Mouse (Mus musculus) hindbrain, embryonic 16.5 days (tissue): ENCODE data around the gene Vasp. TPM values are rescaled to one million over a fixed set of nuclear protein-coding genes. Genes with fewer than 3 reads are reported as not detected.
A peak's percentile ranks its signal among the peaks of the same experiment; 100 is the strongest.

ENCODE experiments used
- ATAC-seq: fragments of 200-750 bp; cut with Nextera tagmentation; 2 replicates; pipeline ENCODE4 v1.8.0; 2017; ENCODE audit warnings: moderate TSS enrichment, moderate library complexity
- H3K27ac ChIP-seq: fragments of 300-500 bp; sonication (generic); 2 replicates; pipeline ENCODE4 v1.5.1; 2014; ENCODE audit warnings: low read depth, mild to moderate bottlenecking, control low read depth, low read length, moderate library complexity
- H3K27me3 ChIP-seq: fragments of 300-500 bp; sonication (generic); replicated peaks from 2 replicates; pipeline ENCODE4 v1.6.1; 2014; ENCODE audit warnings: low read length; ENCODE audit not compliant: control insufficient read depth, insufficient read depth
- H3K36me3 ChIP-seq: fragments of 300-500 bp; sonication (generic); 2 replicates; pipeline ENCODE4 v1.6.1; 2014; ENCODE audit warnings: mild to moderate bottlenecking, low read length, moderate library complexity, mixed read lengths; ENCODE audit not compliant: control insufficient read depth, insufficient read depth
- H3K4me1 ChIP-seq: fragments of 300-500 bp; sonication (generic); 2 replicates; pipeline ENCODE4 v1.6.1; 2014; ENCODE audit warnings: low read depth, low read length; ENCODE audit not compliant: control insufficient read depth, insufficient read depth
- H3K4me2 ChIP-seq: fragments of 300-500 bp; sonication (generic); 2 replicates; pipeline ENCODE4 v1.6.1; 2014; ENCODE audit warnings: mild to moderate bottlenecking, low read length, control low read depth, moderate library complexity
- H3K4me3 ChIP-seq: fragments of 300-500 bp; sonication (generic); 2 replicates; pipeline ENCODE4 v1.5.1; 2014; ENCODE audit warnings: mild to moderate bottlenecking, low read length, control low read depth, moderate library complexity
- H3K9ac ChIP-seq: fragments of 300-500 bp; sonication (generic); 2 replicates; pipeline ENCODE4 v1.6.1; 2014; ENCODE audit warnings: low read depth, mild to moderate bottlenecking, control low read depth, low read length, moderate library complexity
- H3K9me3 ChIP-seq: fragments of 300-500 bp; sonication (generic); 2 replicates; pipeline ENCODE4 v1.6.1; 2014; ENCODE audit warnings: mild to moderate bottlenecking, low read length, moderate library complexity; ENCODE audit not compliant: control insufficient read depth
- WGBS: fragments of 180-500 bp; shearing (Covaris S2); extraction: QIAGEN DNeasy Blood & Tissue Kit; methylation state at CpG from one replicate; pipeline ENCODE4 v1.1.7; 2014; 5-methylcytosine and 5-hydroxymethylcytosine counted together
- polyA plus RNA-seq: library from polyadenylated mRNA; unstranded; fragments of >200 nt; fragmentation: Nextera tagmentation; extraction: Ambion mirVana; gene quantifications from 2 replicates; pipeline ENCODE4 v1.2.1, GENCODE M21; 2015

The Vasp gene
- polyA plus RNA-seq, 1 experiment from 2014 or later, result 39.9 TPM

- H3K9me3 ChIP-seq, result no peaks in the 10 kb centered on the region
- H3K27me3 ChIP-seq, result no peaks in the 10 kb centered on the region
- no peak for ATAC-seq
- no peaks in the 10 kb centered on the region; the same call in 1 of the 2 replicates for H3K4me1 ChIP-seq
- WGBS, result 100% methylated on average over 1 of the region's 1 CpGs
- H3K36me3 ChIP-seq, result peaks cover 11% of the 10 kb centered on the region; the same call in 1 of the 2 replicates
- H3K4me2 ChIP-seq, result no peak overlapping the region
- no peak overlapping the region for H3K9ac ChIP-seq
- H3K4me3 ChIP-seq, result no peak overlapping the region
- no peak overlapping the region for H3K27ac ChIP-seq
Observed at GRCm38 (mm10) chr7:19246855-19247254, 24.8 kb downstream of the Vasp start.

GRCm38 (mm10) chr7:19245083-19245482, 26.5 kb downstream of the Vasp start:
- H3K9me3 ChIP-seq, result no peaks in the 10 kb centered on the region
- peaks cover 11% of the 10 kb centered on the region; the same call in 1 of the 2 replicates for H3K36me3 ChIP-seq
- no peak overlapping the region for H3K27ac ChIP-seq
- 86% methylated on average over 3 of the region's 3 CpGs for WGBS
- no peak for ATAC-seq
- no peak overlapping the region for H3K9ac ChIP-seq
- no peaks in the 10 kb centered on the region for H3K27me3 ChIP-seq
- H3K4me3 ChIP-seq, result no peak overlapping the region
- no peaks in the 10 kb centered on the region; the same call in 1 of the 2 replicates for H3K4me1 ChIP-seq
- H3K4me2 ChIP-seq, result no peak overlapping the region

- Histone ChIP-seq H3K9me3 (no peaks in the 10 kb centered on the region), H3K27ac (no peak overlapping the region)
Observed at GRCm38 (mm10) chr7:19243858-19244257, 27.8 kb downstream of the Vasp start.

GRCm38 (mm10) chr7:19242005-19242404, 29.6 kb downstream of the Vasp start:
- no peak for ATAC-seq
- WGBS, result 85% methylated on average over 1 of the region's 1 CpGs
- Histone ChIP-seq H3K27me3 (no peaks in the 10 kb centered on the region), H3K27ac (no peak overlapping the region), H3K4me3 (no peak overlapping the region), H3K4me1 (no peaks in the 10 kb centered on the region; the same call in 1 of the 2 replicates), H3K4me2 (no peak overlapping the region), H3K36me3 (peaks cover 8% of the 10 kb centered on the region; the same call in 1 of the 2 replicates), H3K9me3 (no peaks in the 10 kb centered on the region), H3K9ac (no peak overlapping the region)

More at GRCm38 (mm10) chr7:19243858-19244257, 27.8 kb downstream of the Vasp start:
- no peaks in the 10 kb centered on the region; the same call in 1 of the 2 replicates for H3K4me1 ChIP-seq
- ATAC-seq, result no peak
- peaks cover 11% of the 10 kb centered on the region; the same call in 1 of the 2 replicates for H3K36me3 ChIP-seq
- no peak overlapping the region for H3K4me2 ChIP-seq
- H3K9ac ChIP-seq, result no peak overlapping the region; the same call in 1 of the 2 replicates
- no peaks in the 10 kb centered on the region for H3K27me3 ChIP-seq
- 49% methylated on average over 5 of the region's 5 CpGs for WGBS
- H3K4me3 ChIP-seq, result no peak overlapping the region

GRCm38 (mm10) chr7:19240905-19241463, 30.6 kb downstream of the Vasp start:
- Histone ChIP-seq H3K4me2 (no peak overlapping the region), H3K4me1 (peaks cover 6% of the 10 kb centered on the region), H3K27me3 (no peaks in the 10 kb centered on the region), H3K36me3 (peaks cover 6% of the 10 kb centered on the region; the same call in 1 of the 2 replicates), H3K9ac (no peak overlapping the region), H3K27ac (no peak overlapping the region), H3K4me3 (no peak overlapping the region), H3K9me3 (no peaks in the 10 kb centered on the region)
- no peak for ATAC-seq
- 85% methylated on average over 8 of the region's 8 CpGs for WGBS

- no peaks in the 10 kb centered on the region for H3K27me3 ChIP-seq
- ATAC-seq, result 0 out of 2 replicates have a peak, but pooled peaks have one; percentile 3
- no peak overlapping the region; the same call in 1 of the 2 replicates for H3K27ac ChIP-seq
- H3K9ac ChIP-seq, result no peak overlapping the region
- H3K4me1 ChIP-seq, result peaks cover 10% of the 10 kb centered on the region
- H3K9me3 ChIP-seq, result no peaks in the 10 kb centered on the region
- H3K4me3 ChIP-seq, result no peak overlapping the region
- 52% methylated on average over 4 of the region's 4 CpGs for whole genome bisulfite sequencing
- no peaks in the 10 kb centered on the region for H3K36me3 ChIP-seq
- H3K4me2 ChIP-seq, result no peak overlapping the region
Observed at GRCm38 (mm10) chr7:19239986-19240385, 31.6 kb downstream of the Vasp start.

- ATAC-seq, result peak; percentile 93
- H3K4me1 ChIP-seq, result peaks cover 10% of the 10 kb centered on the region
- H3K9me3 ChIP-seq, result no peaks in the 10 kb centered on the region
- H3K36me3 ChIP-seq, result no peaks in the 10 kb centered on the region
- 0% methylated on average over 1 of the region's 1 CpGs for WGBS
- no peak overlapping the region; the same call in 1 of the 2 replicates for H3K9ac ChIP-seq
- H3K27ac ChIP-seq, result no peak overlapping the region; the same call in 1 of the 2 replicates
- no peak overlapping the region for H3K4me3 ChIP-seq
- no peak overlapping the region for H3K4me2 ChIP-seq
- H3K27me3 ChIP-seq, result no peaks in the 10 kb centered on the region
Observed at GRCm38 (mm10) chr7:19239423-19239822, 32.2 kb downstream of the Vasp start.

- 97% methylated on average over 4 of the region's 4 CpGs for WGBS
- no peak overlapping the region for H3K27ac ChIP-seq
- H3K9me3 ChIP-seq, result no peaks in the 10 kb centered on the region
- H3K4me3 ChIP-seq, result no peak overlapping the region
- H3K4me2 ChIP-seq, result no peak overlapping the region
- no peak for ATAC-seq
- H3K36me3 ChIP-seq, result no peaks in the 10 kb centered on the region
- H3K27me3 ChIP-seq, result no peaks in the 10 kb centered on the region
- peaks cover 10% of the 10 kb centered on the region for H3K4me1 ChIP-seq
- H3K9ac ChIP-seq, result no peak overlapping the region
Observed at GRCm38 (mm10) chr7:19238344-19238743, 33.3 kb downstream of the Vasp start.

- peaks cover 10% of the 10 kb centered on the region for H3K4me1 ChIP-seq
- ATAC-seq, result no peak
- H3K9me3 ChIP-seq, result no peaks in the 10 kb centered on the region
- 65% methylated on average over 2 of the region's 2 CpGs for WGBS
- no peak overlapping the region for H3K9ac ChIP-seq
- peak overlapping the region; percentile 17; the same call in 1 of the 2 replicates for H3K27ac ChIP-seq
- H3K4me2 ChIP-seq, result no peak overlapping the region
- H3K27me3 ChIP-seq, result no peaks in the 10 kb centered on the region
- no peaks in the 10 kb centered on the region for H3K36me3 ChIP-seq
- H3K4me3 ChIP-seq, result no peak overlapping the region
Observed at GRCm38 (mm10) chr7:19236411-19236810, 35.2 kb downstream of the Vasp start.
